Mouse (Mus musculus): ENCODE measurements around the gene AI597479. TPM values are rescaled to one million over a fixed set of nuclear protein-coding genes. Genes with fewer than 3 reads are reported as not detected.
A peak's percentile ranks its signal among the peaks of the same experiment; 100 is the strongest.

AI597479 gene
- total RNA-seq (2014; fragmentation: Nextera tagmentation) = 31.8 and 34.1 TPM in 2 replicates
- 40.1 and 45.8 TPM in 2 replicates for total RNA-seq (2017)
- polyA plus RNA-seq (2012) = 2.9 and 3.2 TPM in 2 replicates

DNA sequence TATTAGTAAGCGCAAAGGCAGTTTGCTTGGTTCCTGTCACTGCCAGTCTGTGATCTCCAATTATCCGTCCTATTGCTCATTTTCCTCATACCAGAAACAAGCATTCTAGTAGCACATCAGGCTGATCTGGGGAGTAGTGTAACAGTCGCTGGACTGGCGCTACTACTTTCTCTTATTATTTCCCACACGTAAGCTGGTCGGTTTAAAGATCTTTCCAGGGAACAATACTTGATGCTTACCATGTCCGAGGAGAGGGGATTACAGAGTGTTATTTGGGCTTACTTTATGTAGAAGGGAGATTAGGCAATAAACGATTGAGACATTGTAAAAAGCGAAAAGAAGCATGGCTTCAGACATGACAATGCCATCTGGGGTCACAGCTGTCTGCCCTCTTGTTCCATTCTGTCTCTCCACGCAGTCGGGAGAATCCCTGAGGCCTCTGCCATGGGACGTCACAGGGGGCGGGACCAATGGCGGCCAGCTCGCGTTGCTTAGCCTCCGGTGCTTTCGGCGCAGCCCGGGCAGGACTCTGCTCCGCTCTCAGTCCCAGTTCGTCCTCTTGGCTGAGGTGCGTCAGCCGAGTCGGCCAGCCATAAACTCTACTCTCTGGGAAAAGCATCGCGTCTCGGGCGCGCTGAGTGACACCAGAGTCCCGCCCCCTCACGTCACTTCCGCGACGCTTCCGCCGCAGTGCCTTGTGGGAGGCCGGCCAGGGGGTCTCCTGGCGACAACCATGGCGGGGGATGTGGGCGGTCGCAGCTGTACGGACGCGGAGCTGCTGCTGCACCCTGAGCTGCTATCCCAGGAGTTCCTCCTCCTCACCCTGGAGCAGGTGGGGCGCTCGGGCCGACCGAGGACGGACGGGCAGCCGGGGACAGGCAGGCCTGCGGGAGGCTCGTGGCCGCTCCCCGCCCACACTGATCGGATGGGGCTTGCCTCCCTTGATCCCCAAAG, at the start of gene AI597479, which contains the start of gene Tgfbrap1:
Gene AI597479, plus strand, starts transcription at position 680 of the 954 bp plus-strand sequence.
Gene Tgfbrap1, minus strand, starts transcription at position 607 of the 954 bp plus-strand sequence.
- peak; percentile 92 for DNase-seq (ENCODE audit: low spot score)
- H3K4me3 ChIP-seq (ENCODE audit: low read depth, low read length) = peak within 1 kb of the TSS; percentile 96
- TF ChIP-seq CTCF (IDR thresholded peaks at IDR 0.05; ENCODE audit: low read depth, low read length) (no peak), POLR2AphosphoS5 (IDR thresholded peaks at IDR 0.05; ENCODE audit: insufficient replicate concordance, low read depth, low read length) (0 out of 2 replicates have a peak, but pooled peaks have one; percentile 59)
- H3K27me3 ChIP-seq (ENCODE audit: insufficient read depth, low read length) = no peaks in the 10 kb centered on the region
- H3K4me1 ChIP-seq (ENCODE audit: insufficient read depth, low read depth, low read length) = peaks cover 24% of the 10 kb centered on the region
- no peaks in the 10 kb centered on the region for H3K9me3 ChIP-seq (replicated peaks)
- peaks cover 38% of the 10 kb centered on the region for H3K36me3 ChIP-seq (replicated peaks)
- ATAC-seq (ENCODE audit: extremely low read depth, insufficient number of reproducible peaks, low FRiP score, poor library complexity, severe bottlenecking) = peak; percentile 90

DNA sequence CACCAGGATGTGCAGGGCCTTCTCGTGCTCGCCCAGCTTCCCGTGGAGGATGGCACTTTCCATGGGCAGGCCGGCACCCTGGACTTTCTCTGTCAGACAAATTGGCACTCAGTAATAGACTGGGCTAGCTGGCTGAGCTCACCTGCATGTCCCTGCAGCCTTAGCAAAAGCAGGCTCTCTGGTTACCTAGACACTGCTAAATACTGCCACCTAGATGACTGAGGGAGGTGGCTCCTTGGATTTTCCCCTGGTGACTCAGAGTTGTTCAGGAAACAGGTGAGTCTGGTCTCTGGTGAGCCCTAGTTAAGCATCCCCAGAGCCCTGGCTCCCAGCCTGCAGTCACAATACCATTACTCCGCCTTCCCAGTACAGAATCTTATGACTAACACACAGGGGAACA, 46.6 kb upstream of the AI597479 start:
- H3K36me3 ChIP-seq (replicated peaks) = peaks cover 91% of the 10 kb centered on the region
- DNase-seq (ENCODE audit: low spot score) = no peak

DNA sequence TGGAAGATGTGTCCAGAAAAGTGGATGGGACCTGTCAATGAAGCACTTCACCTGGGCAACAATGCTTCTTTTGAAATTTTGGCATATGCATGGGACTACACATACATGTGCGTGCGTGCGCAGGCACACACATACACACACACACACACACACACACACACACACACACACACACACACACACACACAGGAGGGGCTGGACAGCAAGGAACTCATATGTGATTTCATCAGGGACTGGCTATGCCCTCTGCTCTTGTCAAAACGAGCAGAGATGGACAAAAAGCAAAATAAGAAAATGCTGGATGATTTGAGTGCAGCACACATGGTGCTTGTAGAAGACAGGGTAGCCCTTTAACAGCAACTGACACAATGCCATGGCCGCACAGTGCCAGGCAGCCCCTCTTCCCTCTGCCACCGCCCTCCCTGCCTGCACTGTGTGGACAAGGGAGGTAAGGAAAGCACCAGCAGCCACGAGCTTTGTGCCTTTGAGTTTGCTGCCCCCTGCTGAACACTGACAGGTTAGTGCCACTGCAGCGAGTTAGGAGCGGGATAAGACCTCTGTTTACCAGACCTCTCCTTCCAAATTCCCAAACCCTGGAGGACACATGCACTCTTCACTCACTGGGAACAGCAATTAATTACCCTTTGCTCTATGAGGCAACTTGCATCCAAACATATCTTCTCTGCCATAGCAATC, 32.7 kb upstream of the AI597479 start:
- DNase-seq (ENCODE audit: low spot score) (peak; percentile 34), ATAC-seq (ENCODE audit: extremely low read depth, insufficient number of reproducible peaks, low FRiP score, poor library complexity, severe bottlenecking) (no peak)
- Histone ChIP-seq H3K36me3 (replicated peaks) (peaks cover 77% of the 10 kb centered on the region), H3K9me3 (replicated peaks) (no peaks in the 10 kb centered on the region), H3K4me1 (ENCODE audit: insufficient read depth, low read depth, low read length) (peaks cover 5% of the 10 kb centered on the region), H3K4me3 (ENCODE audit: low read depth, low read length) (no peak overlapping the region), H3K27me3 (ENCODE audit: insufficient read depth, low read length) (no peaks in the 10 kb centered on the region)
- TF ChIP-seq CTCF (IDR thresholded peaks at IDR 0.05; ENCODE audit: low read depth, low read length) = peak; percentile 45
- TF ChIP-seq POLR2AphosphoS5 (IDR thresholded peaks at IDR 0.05; ENCODE audit: insufficient replicate concordance, low read depth, low read length) = no peak
- TF ChIP-seq GATA1 (IDR thresholded peaks at IDR 0.05; ENCODE audit: borderline replicate concordance, low read length) = no peak
- no peak for TF ChIP-seq TAL1 (conservative IDR thresholded peaks at IDR 0.05; ENCODE audit: low read depth, low read length)

More for the DNA sequence above, 46.6 kb upstream of the AI597479 start:
- TF ChIP-seq GATA1 (IDR thresholded peaks at IDR 0.05; ENCODE audit: borderline replicate concordance, low read length) (no peak), GATA2 (IDR thresholded peaks at IDR 0.05; ENCODE audit: borderline replicate concordance, low read depth, low read length) (no peak), POLR2AphosphoS5 (IDR thresholded peaks at IDR 0.05; ENCODE audit: insufficient replicate concordance, low read depth, low read length) (no peak), TAL1 (conservative IDR thresholded peaks at IDR 0.05; ENCODE audit: low read depth, low read length) (no peak), CTCF (IDR thresholded peaks at IDR 0.05; ENCODE audit: low read depth, low read length) (no peak)
- Histone ChIP-seq H3K4me1 (ENCODE audit: insufficient read depth, low read depth, low read length) (no peaks in the 10 kb centered on the region), H3K9me3 (replicated peaks) (no peaks in the 10 kb centered on the region), H3K4me3 (ENCODE audit: low read depth, low read length) (no peak overlapping the region), H3K27me3 (ENCODE audit: insufficient read depth, low read length) (no peaks in the 10 kb centered on the region)
- ATAC-seq (ENCODE audit: extremely low read depth, insufficient number of reproducible peaks, low FRiP score, poor library complexity, severe bottlenecking) = no peak

DNA sequence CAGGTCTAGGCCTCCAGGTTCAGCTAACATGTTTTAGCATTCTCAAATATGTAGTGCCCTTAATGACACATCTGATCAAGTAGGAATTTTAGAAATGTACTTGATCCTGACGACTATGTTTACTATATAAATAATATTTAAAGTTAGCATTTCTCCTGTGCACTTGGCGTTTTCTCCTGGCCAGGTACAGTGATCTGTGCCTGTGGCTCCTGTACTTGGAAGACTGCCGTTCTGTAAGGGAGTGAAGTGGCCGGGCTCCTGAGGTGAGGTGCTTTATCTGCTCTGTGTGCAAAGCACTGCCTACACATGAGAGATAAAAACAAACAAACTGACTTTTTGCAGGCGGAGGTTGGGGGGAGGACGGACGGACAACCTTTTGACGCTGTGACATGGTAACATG, 31.9 kb upstream of the AI597479 start:
- Histone ChIP-seq H3K9me3 (replicated peaks) (no peaks in the 10 kb centered on the region), H3K36me3 (replicated peaks) (peaks cover 77% of the 10 kb centered on the region), H3K4me1 (ENCODE audit: insufficient read depth, low read depth, low read length) (peaks cover 12% of the 10 kb centered on the region), H3K4me3 (ENCODE audit: low read depth, low read length) (no peak overlapping the region), H3K27me3 (ENCODE audit: insufficient read depth, low read length) (no peaks in the 10 kb centered on the region)
- no peak for TF ChIP-seq GATA2 (IDR thresholded peaks at IDR 0.05; ENCODE audit: borderline replicate concordance, low read depth, low read length)
- TF ChIP-seq TAL1 (conservative IDR thresholded peaks at IDR 0.05; ENCODE audit: low read depth, low read length) = no peak
- no peak for TF ChIP-seq POLR2AphosphoS5 (IDR thresholded peaks at IDR 0.05; ENCODE audit: insufficient replicate concordance, low read depth, low read length)
- no peak for TF ChIP-seq CTCF (IDR thresholded peaks at IDR 0.05; ENCODE audit: low read depth, low read length)
- no peak for DNase-seq (ENCODE audit: low spot score)
- no peak for ATAC-seq (ENCODE audit: extremely low read depth, insufficient number of reproducible peaks, low FRiP score, poor library complexity, severe bottlenecking)

DNA sequence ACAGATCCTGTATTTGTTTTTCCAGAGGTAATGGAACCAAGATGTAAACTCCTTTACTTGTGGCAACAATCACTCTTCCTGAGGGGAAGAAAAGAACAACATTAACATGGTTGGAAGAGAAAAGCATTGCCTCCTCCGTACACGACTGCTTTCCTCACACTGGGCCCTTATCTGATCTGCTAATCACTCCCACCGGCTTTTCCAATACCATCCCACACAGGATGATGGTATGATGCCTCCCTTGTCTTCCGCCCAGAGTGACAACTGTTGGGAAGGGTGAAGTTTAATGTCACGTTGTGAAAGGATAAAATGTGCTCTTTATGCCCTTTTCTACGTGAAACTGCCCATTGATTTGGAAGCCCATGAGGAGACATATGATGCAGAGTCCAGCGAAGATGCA, 31.0 kb upstream of the AI597479 start:
- H3K4me1 ChIP-seq (ENCODE audit: insufficient read depth, low read depth, low read length) = peaks cover 12% of the 10 kb centered on the region
- DNase-seq (ENCODE audit: low spot score) (no peak), ATAC-seq (ENCODE audit: extremely low read depth, insufficient number of reproducible peaks, low FRiP score, poor library complexity, severe bottlenecking) (no peak)
- H3K36me3 ChIP-seq (replicated peaks) = peaks cover 76% of the 10 kb centered on the region
- H3K9me3 ChIP-seq (replicated peaks) = no peaks in the 10 kb centered on the region
- H3K4me3 ChIP-seq (ENCODE audit: low read depth, low read length) = no peak overlapping the region
- no peak for TF ChIP-seq GATA2 (IDR thresholded peaks at IDR 0.05; ENCODE audit: borderline replicate concordance, low read depth, low read length)
- no peak for TF ChIP-seq TAL1 (conservative IDR thresholded peaks at IDR 0.05; ENCODE audit: low read depth, low read length)
- TF ChIP-seq POLR2AphosphoS5 (IDR thresholded peaks at IDR 0.05; ENCODE audit: insufficient replicate concordance, low read depth, low read length) = no peak
- no peaks in the 10 kb centered on the region for H3K27me3 ChIP-seq (ENCODE audit: insufficient read depth, low read length)

DNA sequence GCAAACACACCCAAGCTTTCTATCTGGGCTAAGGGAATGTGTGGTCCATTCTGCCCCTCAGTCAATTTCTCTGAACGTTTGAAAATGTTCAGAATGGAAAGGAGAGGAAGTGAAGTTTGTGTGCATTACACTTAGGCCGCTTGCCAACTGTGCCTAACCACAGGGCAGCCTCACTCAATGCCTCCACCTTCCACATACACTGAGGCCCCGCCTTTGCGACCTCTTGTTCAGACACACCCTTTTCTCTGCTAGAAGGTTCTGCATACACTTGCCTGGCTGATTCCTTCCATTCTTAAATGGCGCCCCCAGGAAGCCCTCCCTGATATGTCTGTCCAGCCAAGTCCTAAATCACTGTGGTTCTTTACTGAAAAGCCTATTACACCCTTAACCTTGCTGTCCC, 27.8 kb upstream of the AI597479 start:
- peaks cover 81% of the 10 kb centered on the region for H3K36me3 ChIP-seq (replicated peaks)
- H3K4me3 ChIP-seq (ENCODE audit: low read depth, low read length) = no peak overlapping the region
- ATAC-seq (ENCODE audit: extremely low read depth, insufficient number of reproducible peaks, low FRiP score, poor library complexity, severe bottlenecking) (peak; percentile 36; the same call in 1 of the 2 replicates), DNase-seq (ENCODE audit: low spot score) (peak; percentile 72)
- peaks cover 12% of the 10 kb centered on the region for H3K4me1 ChIP-seq (ENCODE audit: insufficient read depth, low read depth, low read length)
- no peak for TF ChIP-seq CTCF (IDR thresholded peaks at IDR 0.05; ENCODE audit: low read depth, low read length)
- no peak for TF ChIP-seq POLR2AphosphoS5 (IDR thresholded peaks at IDR 0.05; ENCODE audit: insufficient replicate concordance, low read depth, low read length)
- TF ChIP-seq GATA1 (IDR thresholded peaks at IDR 0.05; ENCODE audit: borderline replicate concordance, low read length) = no peak
- TF ChIP-seq TAL1 (conservative IDR thresholded peaks at IDR 0.05; ENCODE audit: low read depth, low read length) = no peak
- no peak for TF ChIP-seq GATA2 (IDR thresholded peaks at IDR 0.05; ENCODE audit: borderline replicate concordance, low read depth, low read length)
- no peaks in the 10 kb centered on the region for H3K9me3 ChIP-seq (replicated peaks)
- H3K27me3 ChIP-seq (ENCODE audit: insufficient read depth, low read length) = no peaks in the 10 kb centered on the region

All from G1E (cell line).